Mouse (Mus musculus): ENCODE measurements around the gene Tnk2. TPM values are rescaled to one million over a fixed set of nuclear protein-coding genes. Genes with fewer than 3 reads are reported as not detected.

Gene Tnk2
- total and polyA plus RNA-seq, 3 experiments: 14.7 to 62.2 (median 31.9) TPM

DNA sequence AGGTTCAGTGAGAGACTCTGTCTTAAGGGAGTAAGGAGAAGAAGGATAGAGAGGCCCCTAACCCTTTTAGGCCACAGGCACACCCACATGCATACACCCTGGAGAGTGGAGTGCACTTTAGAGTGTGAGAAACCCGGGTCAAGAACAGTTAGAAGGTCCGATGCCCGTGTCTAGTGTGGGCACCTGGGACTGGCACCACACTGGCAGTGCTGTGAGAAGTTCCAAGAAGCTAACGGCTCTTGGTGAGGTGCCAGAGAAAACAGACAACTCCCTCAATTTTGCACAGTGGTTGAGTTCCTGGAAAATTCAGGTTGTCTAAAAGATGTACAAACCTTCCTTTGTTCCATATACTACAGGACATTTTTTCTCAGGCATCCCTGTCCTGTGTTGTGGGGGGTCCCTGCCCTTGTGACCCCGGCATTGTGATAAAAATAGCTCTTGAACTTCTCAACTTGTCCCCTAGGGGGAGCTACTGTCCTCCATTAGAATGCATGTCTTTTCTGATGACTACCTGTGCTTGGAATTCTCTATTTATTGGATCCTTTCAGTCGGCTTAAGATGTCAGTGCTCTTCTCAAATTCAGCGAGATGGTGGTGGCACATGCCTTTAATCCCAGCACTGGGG, 53.3 kb downstream of the Tnk2 start:
- no peak overlapping the region for H3K9ac ChIP-seq (ENCODE audit: insufficient read depth, low read depth)
- peak; percentile 61 for DNase-seq (ENCODE audit: extremely low read depth)
- no peaks in the 10 kb centered on the region for H3K79me2 ChIP-seq (replicated peaks; ENCODE audit: control insufficient read depth, extremely low read depth, insufficient read depth, poor library complexity, severe bottlenecking)
- no peak overlapping the region for H3K4me2 ChIP-seq (ENCODE audit: insufficient read depth, low read depth, poor library complexity, severe bottlenecking)
- H3K9me3 ChIP-seq (replicated peaks; ENCODE audit: low read length): no peaks in the 10 kb centered on the region
- dilution Hi-C loops (cut with MboI; ENCODE audit: extremely low pct_ligation_motif_present, extremely low pct_unique_long_range_greater_than_20kb, low sequenced_read_pairs): no loop called here
- TF ChIP-seq IRF4 (IDR thresholded peaks at IDR 0.05; ENCODE audit: low read depth, low read length) (peak; percentile 44; the same call in 1 of the 2 replicates), MEF2A (IDR thresholded peaks at IDR 0.05; ENCODE audit: borderline replicate concordance, low read depth, low read length) (peak; percentile 96), RAD21 (IDR thresholded peaks at IDR 0.05; ENCODE audit: low read depth, low read length) (peak; percentile 85), POLR2A (IDR thresholded peaks at IDR 0.05; ENCODE audit: low read depth, low read length) (no peak), PAX5 (IDR thresholded peaks at IDR 0.05; ENCODE audit: low read length) (no peak), ZKSCAN1 (IDR thresholded peaks at IDR 0.05; ENCODE audit: borderline replicate concordance, low read depth, low read length) (no peak), ELF1 (IDR thresholded peaks at IDR 0.05; ENCODE audit: low read depth, low read length) (peak; percentile 15; the same call in 1 of the 2 replicates), TCF12 (IDR thresholded peaks at IDR 0.05; ENCODE audit: low read depth, low read length) (0 out of 2 replicates have a peak, but pooled peaks have one; percentile 24), MAX (IDR thresholded peaks at IDR 0.05; ENCODE audit: low read length) (0 out of 2 replicates have a peak, but pooled peaks have one; percentile 33), NRF1 (IDR thresholded peaks at IDR 0.05; ENCODE audit: low read depth, low read length) (no peak), KAT2A (IDR thresholded peaks at IDR 0.05; ENCODE audit: insufficient replicate concordance, low read length) (no peak), MAZ (IDR thresholded peaks at IDR 0.05; ENCODE audit: low read depth, low read length) (peak; percentile 54; the same call in 1 of the 2 replicates), SMC3 (IDR thresholded peaks at IDR 0.05; ENCODE audit: low read depth, low read length) (peak; percentile 68), MYC (IDR thresholded peaks at IDR 0.05; ENCODE audit: low read depth, low read length) (peak; percentile 52; the same call in 1 of the 2 replicates), HCFC1 (IDR thresholded peaks at IDR 0.05; ENCODE audit: low read depth, low read length) (peak; percentile 28; the same call in 1 of the 2 replicates), MAFK (IDR thresholded peaks at IDR 0.05; ENCODE audit: insufficient replicate concordance, low read length) (no peak), ZNF384 (IDR thresholded peaks at IDR 0.05; ENCODE audit: low read depth, low read length) (no peak), SIN3A (IDR thresholded peaks at IDR 0.05; ENCODE audit: low read length) (0 out of 2 replicates have a peak, but pooled peaks have one; percentile 52), CTCF (conservative IDR thresholded peaks at IDR 0.05 in 1 of 2, IDR thresholded peaks at IDR 0.05 in 1 of 2; ENCODE audit: low read depth in 2 of 2, low read length in 2 of 2) (peak; percentile 90 to 95), NELFE (IDR thresholded peaks at IDR 0.05; ENCODE audit: low read depth, low read length) (peak; percentile 29; the same call in 1 of the 2 replicates), BHLHE40 (IDR thresholded peaks at IDR 0.05; ENCODE audit: low read depth, low read length) (no peak), JUN (IDR thresholded peaks at IDR 0.05; ENCODE audit: insufficient read depth, low read depth, low read length) (no peak; the same call in 1 of the 2 replicates), USF1 (IDR thresholded peaks at IDR 0.05; ENCODE audit: low read depth, low read length) (no peak), MXI1 (IDR thresholded peaks at IDR 0.05; ENCODE audit: low read depth, low read length) (no peak)
- H3K27ac ChIP-seq (ENCODE audit: insufficient read depth, low read depth): no peak overlapping the region
- no peaks in the 10 kb centered on the region for H3K27me3 ChIP-seq (replicated peaks)
- H3K36me3 ChIP-seq (replicated peaks in 1 of 2; ENCODE audit: control insufficient read depth in 1 of 2, insufficient read depth in 1 of 2, low read length in 1 of 2): no peaks in the 10 kb centered on the region
- H3K4me3 ChIP-seq (replicated peaks in 1 of 3; ENCODE audit: low read depth in 2 of 3, low read length in 2 of 3, poor library complexity in 1 of 3): no peak overlapping the region
- peaks cover 4 to 24% of the 10 kb centered on the region in 2 experiments; a peak in 3 of 4 replicates for H3K4me1 ChIP-seq (ENCODE audit: control insufficient read depth in 1 of 2, insufficient read depth in 2 of 2)
- in situ Hi-C loops (cut with MboI; ENCODE audit: low pct_ligation_motif_present, low pct_unique_long_range_greater_than_20kb, low sequenced_read_pairs): loop anchor here (10.0 kb wide), 1 partner anchor 118 kb away; the partner anchor contains the start of gene Smbd1
